Mouse (Mus musculus): ENCODE data around the gene Bcl2l2. TPM values are rescaled to one million over a fixed set of nuclear protein-coding genes. Genes with fewer than 3 reads are reported as not detected.
A peak's percentile ranks its signal among the peaks of the same experiment; 100 is the strongest.

The Bcl2l2 gene
- polyA plus RNA-seq, 1 experiment from 2014 or later, result 8.0 TPM

DNA sequence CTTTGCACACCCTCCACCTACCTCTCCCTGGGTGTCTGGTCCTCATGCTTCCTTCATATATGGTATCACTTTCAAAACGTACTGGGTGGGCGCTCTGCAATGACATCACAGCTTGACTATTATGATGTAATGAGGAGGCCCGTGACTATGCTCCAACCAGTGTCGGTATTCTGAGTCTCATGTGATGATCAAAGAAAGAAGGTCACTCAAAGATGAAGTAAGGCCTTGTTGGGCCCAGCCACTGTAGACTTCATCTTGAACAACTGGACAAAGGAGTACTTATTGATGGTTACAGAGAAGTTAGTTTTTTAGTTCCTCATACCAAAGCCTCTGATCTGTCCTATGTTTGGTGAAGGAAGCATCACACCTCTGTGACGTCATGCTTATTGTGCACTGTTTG lies 12.3 kb upstream of the Bcl2l2 start, which contains the start of gene Homez:
Homez (minus strand) TSS at position 101 of the 400 bp plus-strand sequence.
- Histone ChIP-seq H3K9me3 (ENCODE audit: control insufficient read depth) (no peaks in the 10 kb centered on the region), H3K36me3 (ENCODE audit: control insufficient read depth, insufficient read depth) (no peaks in the 10 kb centered on the region), H3K4me1 (replicated peaks; ENCODE audit: control insufficient read depth, insufficient read depth, low read length) (0 out of 2 replicates have a peak, but pooled peaks cover 4% of the 10 kb centered on the region), H3K27ac (ENCODE audit: low read depth, low read length) (no peak within 1 kb of the TSS), H3K4me2 (replicated peaks; ENCODE audit: low read depth) (no peak within 1 kb of the TSS), H3K27me3 (replicated peaks; ENCODE audit: control insufficient read depth, insufficient read depth, low read length) (no peaks in the 10 kb centered on the region), H3K4me3 (ENCODE audit: low read depth, low read length) (no peak within 1 kb of the TSS), H3K9ac (ENCODE audit: low read depth, low read length) (no peak within 1 kb of the TSS)
- WGBS, result 82% methylated on average over 5 of the region's 5 CpGs
- TF ChIP-seq CTCF (IDR thresholded peaks at IDR 0.05; ENCODE audit: low read depth), result no peak
- ATAC-seq, result no peak

DNA sequence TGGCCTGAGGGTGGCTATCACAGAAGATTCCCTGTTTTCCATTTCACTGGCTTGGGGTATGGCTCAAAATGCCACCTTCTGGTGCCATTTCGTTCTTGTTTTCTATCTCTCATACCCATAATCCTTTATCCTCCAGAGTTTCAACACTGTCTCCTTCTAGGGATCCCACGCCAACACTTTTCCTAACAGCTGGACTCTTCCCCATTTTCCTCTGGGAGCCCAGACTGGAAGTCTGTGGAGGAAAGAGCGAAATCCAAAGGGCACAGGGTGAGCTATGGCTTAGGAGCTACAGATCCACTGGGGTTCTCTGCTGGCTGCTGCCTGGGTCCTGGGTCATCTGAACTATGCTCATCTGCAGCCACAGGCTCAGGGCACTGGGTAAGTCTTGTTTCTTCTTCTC lies 9.0 kb upstream of the Bcl2l2 start:
- H3K4me2 ChIP-seq (replicated peaks; ENCODE audit: low read depth), result 0 out of 2 replicates have a peak overlapping the region, but pooled peaks have one; percentile 13
- H3K9ac ChIP-seq (ENCODE audit: low read depth, low read length), result no peak overlapping the region
- no peak for TF ChIP-seq CTCF (IDR thresholded peaks at IDR 0.05; ENCODE audit: low read depth)
- H3K4me1 ChIP-seq (replicated peaks; ENCODE audit: control insufficient read depth, insufficient read depth, low read length), result 0 out of 2 replicates have a peak, but pooled peaks cover 4% of the 10 kb centered on the region
- H3K27me3 ChIP-seq (replicated peaks; ENCODE audit: control insufficient read depth, insufficient read depth, low read length), result no peaks in the 10 kb centered on the region
- H3K4me3 ChIP-seq (ENCODE audit: low read depth, low read length), result no peak overlapping the region
- no peaks in the 10 kb centered on the region for H3K36me3 ChIP-seq (ENCODE audit: control insufficient read depth, insufficient read depth)
- no peak for ATAC-seq
- peak overlapping the region; percentile 66 for H3K27ac ChIP-seq (ENCODE audit: low read depth, low read length)
- 67% methylated on average over 3 of the region's 3 CpGs for WGBS
- H3K9me3 ChIP-seq (ENCODE audit: control insufficient read depth), result no peaks in the 10 kb centered on the region

DNA sequence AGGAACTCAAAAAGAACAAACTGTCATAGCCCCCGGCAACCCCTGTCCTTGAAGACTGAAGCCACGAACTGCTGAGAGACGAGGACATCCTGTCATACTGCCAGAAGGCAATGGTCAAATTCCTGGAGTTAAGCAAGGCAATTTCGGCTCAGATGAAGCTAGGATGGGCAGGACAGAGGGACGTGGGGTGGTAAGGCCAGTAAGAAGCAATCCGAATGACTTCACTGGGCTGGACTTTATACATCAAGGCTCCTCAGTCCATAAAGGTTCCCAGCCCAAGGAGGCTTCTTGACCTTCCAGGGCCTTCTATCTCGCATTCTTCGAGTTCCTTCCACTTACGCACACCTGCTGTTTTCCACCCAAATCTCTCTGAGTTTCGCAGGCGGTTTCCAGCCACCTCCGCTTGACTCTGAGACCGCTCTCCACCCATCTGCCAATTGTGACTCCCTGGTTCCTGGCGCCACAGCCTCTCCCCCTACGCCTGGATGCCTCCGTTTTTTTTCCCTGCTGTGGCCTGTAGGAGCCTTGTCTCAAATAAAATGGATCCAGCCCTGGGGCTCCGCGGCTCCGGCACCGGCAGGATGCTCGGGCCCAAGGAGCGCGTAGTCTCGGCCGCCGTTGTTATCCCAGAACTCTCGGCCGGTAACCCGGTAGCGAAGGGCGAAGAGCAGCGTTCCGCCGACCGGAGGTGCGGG lies 7.2 kb upstream of the Bcl2l2 start:
- Histone ChIP-seq H3K4me2 (replicated peaks; ENCODE audit: low read depth) (peak overlapping the region; percentile 99), H3K36me3 (ENCODE audit: control insufficient read depth, insufficient read depth) (no peaks in the 10 kb centered on the region), H3K4me3 (ENCODE audit: low read depth, low read length) (peak overlapping the region; percentile 55), H3K9ac (ENCODE audit: low read depth, low read length) (peak overlapping the region; percentile 59), H3K27me3 (replicated peaks; ENCODE audit: control insufficient read depth, insufficient read depth, low read length) (no peaks in the 10 kb centered on the region), H3K9me3 (ENCODE audit: control insufficient read depth) (no peaks in the 10 kb centered on the region), H3K27ac (ENCODE audit: low read depth, low read length) (peak overlapping the region; percentile 92), H3K4me1 (replicated peaks; ENCODE audit: control insufficient read depth, insufficient read depth, low read length) (0 out of 2 replicates have a peak, but pooled peaks cover 4% of the 10 kb centered on the region)
- TF ChIP-seq CTCF (IDR thresholded peaks at IDR 0.05; ENCODE audit: low read depth), result no peak
- peak; percentile 25 for ATAC-seq
- 3% methylated on average over 36 of the region's 36 CpGs for WGBS

DNA sequence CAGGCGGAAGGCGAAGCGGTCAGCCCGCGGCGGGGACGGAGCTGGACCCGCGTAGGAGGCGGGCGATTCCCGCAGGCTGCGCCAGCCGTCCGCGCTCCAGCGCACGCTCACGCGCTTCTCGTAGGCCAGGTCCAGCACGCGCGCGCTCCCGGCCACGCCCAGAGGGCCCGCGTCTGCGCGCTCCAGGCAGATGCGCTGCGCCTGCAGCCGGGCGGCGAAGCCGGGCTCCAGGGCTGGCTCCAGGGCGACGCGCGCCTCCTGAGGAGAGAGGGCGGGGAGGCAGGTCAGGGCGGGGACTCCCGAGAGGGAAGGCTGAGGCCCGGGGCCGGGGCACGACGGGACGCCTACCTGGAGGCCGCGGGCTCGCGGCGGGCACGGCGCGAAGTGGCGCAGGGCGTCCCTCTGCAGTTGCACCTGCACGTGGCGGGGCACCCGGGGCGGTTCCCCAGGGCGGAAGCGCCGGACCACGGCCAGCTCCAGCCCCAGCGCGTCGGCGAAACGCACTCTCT lies 6.6 kb upstream of the Bcl2l2 start:
- WGBS, result under 1% methylated on average over 72 of the region's 72 CpGs
- Histone ChIP-seq H3K4me2 (replicated peaks; ENCODE audit: low read depth) (peak overlapping the region; percentile 99), H3K27me3 (replicated peaks; ENCODE audit: control insufficient read depth, insufficient read depth, low read length) (no peaks in the 10 kb centered on the region), H3K4me1 (replicated peaks; ENCODE audit: control insufficient read depth, insufficient read depth, low read length) (0 out of 2 replicates have a peak, but pooled peaks cover 4% of the 10 kb centered on the region), H3K9me3 (ENCODE audit: control insufficient read depth) (no peaks in the 10 kb centered on the region), H3K4me3 (ENCODE audit: low read depth, low read length) (peak overlapping the region; percentile 55), H3K27ac (ENCODE audit: low read depth, low read length) (peak overlapping the region; percentile 92), H3K9ac (ENCODE audit: low read depth, low read length) (peak overlapping the region; percentile 59), H3K36me3 (ENCODE audit: control insufficient read depth, insufficient read depth) (no peaks in the 10 kb centered on the region)
- TF ChIP-seq CTCF (IDR thresholded peaks at IDR 0.05; ENCODE audit: low read depth), result peak; percentile 17
- peak; percentile 91 for ATAC-seq

DNA sequence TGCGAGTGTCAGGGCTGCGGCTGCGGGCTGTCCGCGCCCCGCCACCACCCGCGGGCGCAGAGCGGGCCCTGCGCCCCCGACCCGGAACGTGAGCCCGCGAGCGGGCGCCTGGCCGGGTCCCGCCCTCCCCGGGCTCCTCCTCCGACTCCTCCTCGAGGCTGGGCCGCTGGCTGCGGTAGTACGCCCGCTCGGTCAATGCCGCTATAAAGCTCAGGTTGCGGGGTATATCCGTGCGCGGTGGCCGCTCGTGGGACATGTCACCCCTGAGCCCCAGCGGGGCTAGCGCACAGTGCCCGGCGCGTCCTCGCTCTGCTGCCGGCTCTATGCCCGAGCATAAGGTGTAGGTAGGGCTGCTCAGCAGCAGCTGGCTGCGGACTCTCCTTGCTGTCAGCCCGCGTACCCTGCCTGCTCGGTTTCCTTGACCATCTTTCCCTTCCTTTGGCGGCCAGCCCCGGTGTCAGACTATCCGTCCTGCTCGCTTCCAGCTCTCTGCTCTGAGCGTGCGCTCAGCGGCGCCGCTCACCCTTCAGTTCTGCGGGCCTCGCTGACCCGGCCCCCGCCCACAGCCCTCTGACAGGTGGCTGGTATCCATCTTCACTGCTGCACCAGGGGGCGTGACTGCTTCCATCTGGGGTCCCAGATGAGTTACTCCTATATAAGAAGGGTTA lies 6.0 kb upstream of the Bcl2l2 start, which contains the start of gene Ppp1r3e:
Ppp1r3e (minus strand) TSS at position 503 of the 668 bp plus-strand sequence.
- Histone ChIP-seq H3K4me2 (replicated peaks; ENCODE audit: low read depth) (peak within 1 kb of the TSS; percentile 99), H3K36me3 (ENCODE audit: control insufficient read depth, insufficient read depth) (no peaks in the 10 kb centered on the region), H3K27ac (ENCODE audit: low read depth, low read length) (peak within 1 kb of the TSS; percentile 92), H3K27me3 (replicated peaks; ENCODE audit: control insufficient read depth, insufficient read depth, low read length) (no peaks in the 10 kb centered on the region), H3K9ac (ENCODE audit: low read depth, low read length) (peak within 1 kb of the TSS; percentile 59), H3K9me3 (ENCODE audit: control insufficient read depth) (no peaks in the 10 kb centered on the region), H3K4me3 (ENCODE audit: low read depth, low read length) (peak within 1 kb of the TSS; percentile 55), H3K4me1 (replicated peaks; ENCODE audit: control insufficient read depth, insufficient read depth, low read length) (0 out of 2 replicates have a peak, but pooled peaks cover 4% of the 10 kb centered on the region)
- TF ChIP-seq CTCF (IDR thresholded peaks at IDR 0.05; ENCODE audit: low read depth), result peak; percentile 41; the same call in 1 of the 2 replicates
- peak; percentile 78 for ATAC-seq
- WGBS, result under 1% methylated on average over 43 of the region's 61 CpGs

Data from intestine, postnatal 0 days (tissue).